13 mouse cellular contexts compared by ENCODE assay signal in genomic region chr9:43262811-43263550, GRCm38 (mm10). TPM values are rescaled to one million over a fixed set of nuclear protein-coding genes. Genes with fewer than 3 reads are reported as not detected.
DNase-seq lines count a peak whose midpoint lies in the region; ATAC-seq and TF ChIP-seq lines count a peak whose summit lies in the region.
"Had no signal": no experiment of that assay in that cellular context is flagged by ENCODE, and none has a peak within 500 bp of the region (broad histone marks: within the 10 kb centered on the region; RNA-seq: fewer than 3 reads in every experiment).

No protein-coding gene starts in this region.

- H3K9me3 ChIP-seq in forebrain, postnatal 0 days (ENCODE audit: low read length): no peaks in the 10 kb centered on the region
- H3K9me3 ChIP-seq in forebrain, embryonic 16.5 days (ENCODE audit: control insufficient read depth, low read length): no peaks in the 10 kb centered on the region
- H3K9me3 ChIP-seq in intestine, embryonic 16.5 days (ENCODE audit: control insufficient read depth, low read length): no peaks in the 10 kb centered on the region
- no peaks in the 10 kb centered on the region for H3K9me3 ChIP-seq in limb, embryonic 12.5 days

- 46% methylated on average over 9 of the region's 9 CpGs for WGBS in forebrain, postnatal 0 days
- WGBS in forebrain, embryonic 16.5 days: 52% methylated on average over 9 of the region's 9 CpGs
- 53% methylated on average over 9 of the region's 9 CpGs for WGBS in intestine, embryonic 16.5 days
- WGBS in limb, embryonic 12.5 days: 33% methylated on average over 9 of the region's 9 CpGs

- no peaks in the 10 kb centered on the region for H3K36me3 ChIP-seq in forebrain, postnatal 0 days (ENCODE audit: insufficient read depth)
- no peaks in the 10 kb centered on the region for H3K36me3 ChIP-seq in forebrain, embryonic 16.5 days (ENCODE audit: control insufficient read depth, insufficient read depth)
- H3K36me3 ChIP-seq in intestine, embryonic 16.5 days (ENCODE audit: control insufficient read depth, insufficient read depth, low read length): no peaks in the 10 kb centered on the region
- no peaks in the 10 kb centered on the region for H3K36me3 ChIP-seq in limb, embryonic 12.5 days

- peak; percentile 33 for DNase-seq in forebrain, postnatal 0 days
- peak; percentile 56 for DNase-seq in 3T3-L1 (ENCODE audit: low read depth, low spot score)
- DNase-seq in c-Kit-positive CD71-positive TER-119-positive erythroid progenitor cells, embryonic 14.5 days (ENCODE audit: low spot score): no peak
- DNase-seq in ovary, postnatal 10 days (ENCODE audit: low spot score): no peak
- no peak for DNase-seq in urinary bladder, postnatal 36 days (ENCODE audit: low spot score in 2 of 2)
- DNase-seq: cerebellum, adult 18-20 months had no signal

- no peak overlapping the region for H3K4me3 ChIP-seq in forebrain, postnatal 0 days (ENCODE audit: low read depth, low read length)
- H3K4me3 ChIP-seq in forebrain, embryonic 16.5 days (replicated peaks; ENCODE audit: low read length): no peak overlapping the region
- no peak overlapping the region for H3K4me3 ChIP-seq in intestine, embryonic 16.5 days (ENCODE audit: low read length)
- no peak overlapping the region for H3K4me3 ChIP-seq in limb, embryonic 12.5 days (replicated peaks)

- H3K27me3 ChIP-seq in forebrain, postnatal 0 days (ENCODE audit: insufficient read depth, low read length): no peaks in the 10 kb centered on the region
- H3K27me3 ChIP-seq in forebrain, embryonic 16.5 days (replicated peaks; ENCODE audit: control insufficient read depth, insufficient read depth, low read length): no peaks in the 10 kb centered on the region
- H3K27me3 ChIP-seq in intestine, embryonic 16.5 days (replicated peaks; ENCODE audit: control insufficient read depth, insufficient read depth, low read length): no peaks in the 10 kb centered on the region
- no peaks in the 10 kb centered on the region for H3K27me3 ChIP-seq in limb, embryonic 12.5 days

- no peak for ATAC-seq in forebrain, postnatal 0 days
- ATAC-seq in forebrain, embryonic 16.5 days: no peak
- ATAC-seq in intestine, embryonic 16.5 days: 0 out of 2 replicates have a peak, but pooled peaks have one; percentile 7
- ATAC-seq in limb, embryonic 12.5 days (ENCODE audit: insufficient number of reproducible peaks, insufficient read depth, low FRiP score, low TSS enrichment, low read depth): no peak
- ATAC-seq: activated CD4-positive, CD25-positive, alpha-beta regulatory T cell, adult 4 months; hindbrain, postnatal 0 days had no signal

- no peak overlapping the region for H3K9ac ChIP-seq in forebrain, postnatal 0 days
- H3K9ac ChIP-seq in forebrain, embryonic 16.5 days (replicated peaks; ENCODE audit: low read depth, low read length): no peak overlapping the region
- H3K9ac ChIP-seq in intestine, embryonic 16.5 days (ENCODE audit: low read depth, low read length): peak overlapping the region; percentile 52
- no peak overlapping the region for H3K9ac ChIP-seq in limb, embryonic 12.5 days (replicated peaks)

- TF ChIP-seq CTCF in forebrain, postnatal 0 days (IDR thresholded peaks at IDR 0.05; ENCODE audit: low read depth): no peak

- H3K4me1 ChIP-seq in forebrain, postnatal 0 days (ENCODE audit: insufficient read depth): no peaks in the 10 kb centered on the region
- H3K4me1 ChIP-seq in forebrain, embryonic 16.5 days (replicated peaks; ENCODE audit: control insufficient read depth, insufficient read depth, low read length): no peaks in the 10 kb centered on the region; the same call in 1 of the 2 replicates
- peaks cover 42% of the 10 kb centered on the region for H3K4me1 ChIP-seq in intestine, embryonic 16.5 days (ENCODE audit: control insufficient read depth, insufficient read depth, low read length)
- peaks cover 71% of the 10 kb centered on the region for H3K4me1 ChIP-seq in limb, embryonic 12.5 days (replicated peaks)

- H3K4me2 ChIP-seq in forebrain, postnatal 0 days (ENCODE audit: low read depth): no peak overlapping the region
- H3K4me2 ChIP-seq in forebrain, embryonic 16.5 days (ENCODE audit: low read length): no peak overlapping the region
- no peak overlapping the region for H3K4me2 ChIP-seq in intestine, embryonic 16.5 days (ENCODE audit: low read depth, low read length)
- no peak overlapping the region for H3K4me2 ChIP-seq in limb, embryonic 12.5 days

- H3K27ac ChIP-seq in forebrain, postnatal 0 days (ENCODE audit: low read depth, low read length): no peak overlapping the region
- no peak overlapping the region for H3K27ac ChIP-seq in forebrain, embryonic 16.5 days (ENCODE audit: low read length)
- peak overlapping the region; percentile 99 for H3K27ac ChIP-seq in intestine, embryonic 16.5 days (ENCODE audit: low read length)
- H3K27ac ChIP-seq in limb, embryonic 12.5 days: peak overlapping the region; percentile 94
- H3K27ac ChIP-seq: hindbrain, postnatal 0 days had no signal

RNA-seq across cellular contexts. Expression of gene Oaf, which starts 23.3 kb away (rescaled TPM):
- total RNA-seq in forebrain, postnatal 0 days (2014; rRNA removed): 5.0 and 14.3 TPM in 2 replicates
- polyA plus RNA-seq in forebrain, postnatal 0 days (2015; fragmentation: Nextera tagmentation; extraction: Ambion mirVana): 7.8 and 7.9 TPM in 2 replicates
- 5.7 and 10.5 TPM in 2 replicates for polyA plus RNA-seq in forebrain, embryonic 16.5 days (2015; fragmentation: Nextera tagmentation; extraction: Ambion mirVana)
- 11.8 and 44.1 TPM in 2 replicates for polyA plus RNA-seq in intestine, embryonic 16.5 days (2015; fragmentation: Nextera tagmentation; extraction: Ambion mirVana)
- 100 and 102 TPM in 2 replicates for polyA plus RNA-seq in limb, embryonic 12.5 days (2016; fragmentation: Nextera tagmentation; extraction: Ambion mirVana)

RNA-seq across cellular contexts. Expression of gene Trim29, which starts 47.7 kb away (rescaled TPM):
- total RNA-seq in forebrain, postnatal 0 days (2014; rRNA removed): not detected in 2 replicates
- polyA plus RNA-seq in forebrain, postnatal 0 days (2015; fragmentation: Nextera tagmentation; extraction: Ambion mirVana): 0.05 and 0.11 TPM in 2 replicates
- 0.17 TPM in 1 of 2 replicates, not detected in the other for polyA plus RNA-seq in forebrain, embryonic 16.5 days (2015; fragmentation: Nextera tagmentation; extraction: Ambion mirVana)
- polyA plus RNA-seq in intestine, embryonic 16.5 days (2015; fragmentation: Nextera tagmentation; extraction: Ambion mirVana): 0.87 and 1.0 TPM in 2 replicates
- polyA plus RNA-seq in limb, embryonic 12.5 days (2016; fragmentation: Nextera tagmentation; extraction: Ambion mirVana): 10.9 and 11.1 TPM in 2 replicates
- polyA plus RNA-seq: activated CD4-positive, CD25-positive, alpha-beta regulatory T cell, adult 4 months; neural tube, embryonic 14.5 days had no signal

RNA-seq across cellular contexts. Expression of gene Pou2f3, which starts 52.8 kb away (rescaled TPM):
- total RNA-seq in forebrain, postnatal 0 days (2014; rRNA removed): not detected in 2 replicates
- 0.05 TPM in 1 of 2 replicates, not detected in the other for polyA plus RNA-seq in forebrain, postnatal 0 days (2015; fragmentation: Nextera tagmentation; extraction: Ambion mirVana)
- not detected in 2 replicates for polyA plus RNA-seq in forebrain, embryonic 16.5 days (2015; fragmentation: Nextera tagmentation; extraction: Ambion mirVana)
- 0.24 and 0.34 TPM in 2 replicates for polyA plus RNA-seq in intestine, embryonic 16.5 days (2015; fragmentation: Nextera tagmentation; extraction: Ambion mirVana)
- polyA plus RNA-seq in limb, embryonic 12.5 days (2016; fragmentation: Nextera tagmentation; extraction: Ambion mirVana): not detected in 2 replicates
- polyA plus RNA-seq: activated CD4-positive, CD25-positive, alpha-beta regulatory T cell, adult 4 months; C2C12; neural tube, embryonic 14.5 days had no signal

Comparison
In these comparisons a context has a peak if more than half of its experiments do, and no peak if none do; other contexts are left out.
1. DNase-seq: peak in forebrain, postnatal 0 days (single experiment) and 3T3-L1 (single experiment); none in c-Kit-positive CD71-positive TER-119-positive erythroid progenitor cells, embryonic 14.5 days (single experiment), ovary, postnatal 10 days (single experiment) and urinary bladder, postnatal 36 days (0 of 2).
2. H3K27ac ChIP-seq: peak in intestine, embryonic 16.5 days (single experiment) and limb, embryonic 12.5 days (single experiment); none in forebrain, postnatal 0 days (single experiment) and forebrain, embryonic 16.5 days (single experiment).